Mouse (Mus musculus) mature B cell (primary cell): Measurements from ENCODE around the gene Prr3.
"Not testable (repeated sequence)": the region's sequence is repeated elsewhere in the genome, so short reads cannot be mapped to it uniquely, and the experiment has no call there.

ENCODE experiments used
- in situ Hi-C: fragments of 300-500 bp; cut with MboI; formaldehyde crosslinking; loops from 2 replicates; pipeline ENCODE4 v1.14.3; 2019

Prr3 gene

DNA sequence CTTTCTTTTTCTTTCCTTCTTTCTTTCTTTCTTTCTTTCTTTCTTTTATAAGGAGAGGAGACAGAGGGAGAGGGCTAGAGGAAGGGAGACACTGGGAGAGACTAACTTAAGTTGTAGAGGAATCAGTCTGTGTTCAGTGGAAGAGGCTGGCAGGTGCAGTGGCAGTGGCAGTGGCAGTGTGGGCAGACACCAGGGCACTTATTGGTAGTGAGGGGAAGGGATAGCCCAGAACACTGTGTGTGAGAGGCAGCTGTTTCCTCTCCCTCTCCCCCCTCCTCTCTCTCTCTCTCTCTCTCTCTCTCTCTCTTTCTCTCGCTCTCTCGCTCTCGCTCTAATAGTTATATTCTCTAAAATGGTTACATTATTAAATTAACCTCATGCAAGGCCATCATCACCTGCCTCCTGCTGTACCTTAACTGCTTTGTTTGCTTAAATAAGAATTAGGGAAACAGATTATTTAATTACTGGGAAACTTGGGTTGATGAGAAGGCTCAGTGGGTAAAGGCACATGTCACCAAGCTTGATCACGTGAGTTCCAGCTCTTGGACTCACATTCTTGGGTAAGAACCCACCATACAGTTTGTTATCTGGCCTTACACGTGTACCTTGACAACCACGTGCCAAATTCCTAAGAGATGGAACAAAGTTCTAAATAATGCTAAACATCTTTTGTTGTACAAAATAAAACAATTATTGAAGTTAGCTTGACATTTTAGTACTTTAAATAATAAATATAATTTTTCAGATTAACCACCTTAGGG, 18.7 kb upstream of the Prr3 start:
- in situ Hi-C loops, result loop anchor here (10.0 kb wide), 2 partner anchors 46 to 164 kb away; partner anchors contain the start of genes Gm6034, H2-T22 and Tubb5

DNA sequence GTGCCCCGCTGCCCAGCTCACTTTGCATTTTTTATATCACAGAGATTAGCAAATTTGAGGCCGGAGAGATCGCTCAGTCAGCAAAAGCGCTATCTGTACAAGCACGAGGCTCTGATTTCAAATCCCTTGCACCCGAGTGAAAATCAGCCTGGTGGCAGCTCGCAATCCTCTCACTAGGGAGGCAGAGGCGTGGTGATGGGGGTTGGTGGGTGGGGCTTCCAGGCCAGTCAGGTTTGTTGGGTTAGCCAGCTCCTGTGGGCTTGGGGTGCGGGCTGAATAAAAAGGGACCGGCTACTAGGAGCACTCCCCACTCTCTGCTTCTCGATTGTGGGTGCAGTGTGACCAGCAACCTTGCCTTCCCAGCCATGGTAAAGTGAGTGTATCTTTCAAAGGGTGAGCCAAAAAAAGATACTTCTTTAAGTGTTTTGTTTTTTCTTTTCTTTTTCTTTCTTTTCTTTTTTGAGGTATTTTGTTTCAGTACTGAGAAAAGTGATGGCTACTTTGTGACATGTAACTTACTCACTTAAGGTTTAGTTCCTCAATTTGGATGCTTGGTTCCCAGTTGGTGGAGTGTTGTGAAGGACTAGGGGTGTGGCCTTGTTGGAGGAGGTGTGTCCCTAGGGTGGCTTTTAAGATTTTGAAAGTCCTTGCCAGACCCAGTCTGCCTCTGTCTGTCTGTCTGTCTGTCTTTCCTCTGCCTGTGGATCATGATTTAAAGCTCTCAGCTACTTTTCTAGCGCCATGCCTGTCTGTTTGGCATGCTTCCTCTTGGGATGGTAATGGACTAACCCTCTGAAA, 17.9 kb upstream of the Prr3 start:
- in situ Hi-C loops, result loop anchor here (10.0 kb wide), 2 partner anchors 47 to 163 kb away; partner anchors contain the start of genes Gm6034, H2-T22 and Tubb5

DNA sequence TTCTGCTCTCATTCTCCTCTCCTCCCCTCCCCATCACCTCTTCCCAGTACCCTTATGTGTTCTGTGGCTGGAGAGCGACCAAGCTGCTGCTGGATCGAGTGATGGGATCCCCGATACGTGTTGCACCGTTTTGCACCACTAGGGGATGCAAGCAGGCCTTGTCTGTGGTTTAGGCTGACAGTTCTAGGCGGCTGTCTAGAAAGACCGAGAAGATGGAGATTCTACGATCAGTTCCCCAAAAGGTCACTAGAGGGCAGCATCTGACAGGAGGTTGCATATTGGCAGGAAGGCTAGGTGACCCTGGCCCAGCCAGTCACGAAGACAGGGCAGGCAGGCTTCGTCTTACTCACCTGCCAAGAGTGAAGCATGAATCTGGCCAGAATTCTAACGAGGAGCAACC, 16.9 kb upstream of the Prr3 start:
- in situ Hi-C loops, result loop anchor here (10.0 kb wide), 2 partner anchors 48 to 162 kb away; partner anchors contain the start of genes Gm6034, H2-T22 and Tubb5

DNA sequence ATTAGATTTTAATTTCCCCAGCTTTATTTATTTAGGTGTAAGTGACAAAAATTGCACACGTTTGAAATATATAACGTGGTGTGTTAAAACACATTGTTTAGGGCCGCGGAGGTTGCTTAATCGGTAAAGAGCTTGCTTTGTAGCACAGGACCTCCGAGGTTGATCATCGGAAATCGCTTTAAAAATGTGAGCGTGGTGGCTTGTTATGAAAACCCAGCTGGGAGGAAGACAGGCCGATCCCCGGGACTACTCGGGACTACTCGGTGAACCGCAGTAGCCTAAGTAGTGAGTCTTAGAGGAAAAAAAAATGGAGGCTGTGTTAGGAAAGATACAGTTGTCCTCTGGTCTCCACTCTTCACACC, 14.8 kb upstream of the Prr3 start:
- in situ Hi-C loops, result loop anchor here (10.0 kb wide), 2 partner anchors 50 to 160 kb away; partner anchors contain the start of genes Gm6034, H2-T22 and Tubb5

DNA sequence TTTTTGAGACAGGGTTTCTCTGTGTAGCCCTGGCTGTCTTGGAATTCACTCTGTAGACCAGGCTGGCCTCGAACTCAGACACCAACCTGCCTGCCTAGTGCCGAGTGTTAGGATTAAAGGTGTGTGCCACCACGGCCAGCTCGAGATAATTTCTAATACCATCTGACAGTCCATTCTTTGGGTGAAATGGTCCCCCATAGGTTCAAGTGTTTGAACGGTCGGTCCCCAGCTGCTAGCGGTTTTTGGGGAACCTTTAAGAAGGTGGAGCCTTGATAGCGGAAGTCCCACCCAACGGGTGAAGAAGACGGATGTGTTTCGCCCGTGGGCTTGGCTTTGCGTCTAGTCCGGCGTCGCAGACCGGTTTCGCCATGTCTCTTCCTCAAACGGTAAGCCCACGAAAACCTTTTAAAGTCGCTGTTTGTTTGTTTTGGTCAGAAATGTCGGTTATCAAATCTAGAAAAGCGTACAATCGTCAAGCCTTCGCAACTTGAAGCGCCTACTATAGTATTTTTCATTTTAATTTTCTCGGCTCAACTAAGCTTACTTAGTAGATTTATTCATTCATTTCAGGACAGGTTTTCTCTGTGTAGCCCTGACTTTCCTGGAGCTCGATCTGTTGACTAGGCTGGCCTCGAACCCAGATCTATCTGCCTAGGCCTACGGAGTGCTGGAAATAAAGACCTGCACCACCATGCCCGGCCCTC, 14.3 kb upstream of the Prr3 start:
- in situ Hi-C loops, result loop anchor here (10.0 kb wide), 2 partner anchors 50 to 160 kb away; partner anchors contain the start of genes Gm6034, H2-T22 and Tubb5

DNA sequence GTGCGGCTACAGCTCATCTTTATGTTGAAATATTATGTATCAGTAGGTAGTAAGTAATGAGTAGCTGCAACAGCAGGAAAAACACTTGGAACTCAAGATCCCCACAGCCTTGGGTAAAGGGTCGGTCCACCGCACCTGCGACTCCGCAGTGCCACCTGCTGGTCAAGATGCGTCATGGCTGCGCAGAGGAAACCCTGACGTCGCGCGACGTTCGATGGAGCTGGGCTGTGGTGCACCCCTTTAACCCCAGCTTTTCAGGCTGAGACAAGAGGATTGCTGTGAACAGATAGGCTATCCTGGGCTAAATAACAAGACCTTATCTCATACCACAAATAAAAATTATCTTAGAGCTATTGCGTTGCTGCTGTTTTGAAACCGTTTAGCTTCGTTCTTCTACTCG, 13.6 kb upstream of the Prr3 start:
- in situ Hi-C loops, result loop anchor here (10.0 kb wide), 2 partner anchors 51 to 159 kb away; partner anchors contain the start of genes Gm6034, H2-T22 and Tubb5

DNA sequence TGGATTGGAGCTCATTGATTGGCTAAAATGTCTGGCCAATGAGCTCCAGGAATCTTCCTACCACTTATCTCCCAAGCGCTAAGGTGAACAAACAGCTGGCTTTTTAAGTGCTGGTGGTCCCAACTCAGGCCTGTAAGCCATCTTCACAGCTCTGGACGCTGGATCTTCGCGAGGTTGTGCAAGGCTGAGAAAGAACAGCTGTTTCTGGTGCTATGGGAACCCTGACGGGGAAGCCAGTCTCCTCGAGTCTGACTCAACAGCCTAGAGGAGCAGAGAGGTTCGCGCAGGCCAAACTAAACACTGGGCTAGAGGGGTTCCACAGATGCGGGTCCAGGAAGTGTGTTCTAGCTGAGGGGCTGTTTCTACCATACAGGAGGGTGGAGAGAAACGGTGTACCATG, 11.7 kb upstream of the Prr3 start:
- in situ Hi-C loops, result loop anchor here (10.0 kb wide), 2 partner anchors 53 to 157 kb away; partner anchors contain the start of genes Gm6034, H2-T22 and Tubb5

DNA sequence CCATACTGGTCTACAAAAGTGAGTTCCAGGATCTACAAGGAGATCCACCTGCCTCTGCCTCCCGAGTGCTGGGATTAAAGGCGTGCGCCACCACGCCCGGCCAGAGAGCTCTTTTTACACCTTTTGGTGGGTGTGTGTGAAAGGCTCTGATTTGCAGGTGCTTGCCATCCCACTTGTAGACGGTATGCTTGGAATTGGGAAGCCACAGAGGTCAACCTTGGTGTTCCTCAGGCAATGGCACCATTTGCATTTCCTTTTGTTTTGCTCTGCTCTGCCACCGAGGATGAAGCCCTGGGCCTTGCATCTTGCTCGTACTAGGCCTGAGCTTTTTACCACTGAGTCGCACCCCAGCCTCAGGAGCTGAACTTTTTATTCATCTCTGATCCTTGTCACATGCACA, 1.7 kb upstream of the Prr3 start:
- in situ Hi-C loops, result no loop called here

DNA sequence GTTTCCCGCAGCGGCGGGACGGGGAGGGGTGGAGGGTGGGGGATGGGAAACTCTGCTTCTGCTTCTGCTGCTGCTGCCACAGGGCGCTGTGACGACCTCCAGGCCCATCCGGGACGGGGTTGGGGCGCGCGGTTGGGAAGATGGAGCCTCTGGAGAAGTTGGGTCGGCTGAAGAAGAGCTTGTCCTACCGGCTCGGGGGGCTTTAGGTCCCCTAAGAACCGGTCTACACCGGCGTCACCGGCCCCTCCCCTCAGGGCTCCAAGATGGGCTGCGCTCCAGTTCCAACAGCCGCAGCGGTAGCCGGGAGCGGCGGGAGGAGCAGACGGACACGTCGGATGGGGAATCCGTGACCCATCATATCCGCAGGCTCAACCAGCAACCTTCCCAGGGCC, 323 bp upstream of the Prr3 start:
- in situ Hi-C loops, result no loop called here

DNA sequence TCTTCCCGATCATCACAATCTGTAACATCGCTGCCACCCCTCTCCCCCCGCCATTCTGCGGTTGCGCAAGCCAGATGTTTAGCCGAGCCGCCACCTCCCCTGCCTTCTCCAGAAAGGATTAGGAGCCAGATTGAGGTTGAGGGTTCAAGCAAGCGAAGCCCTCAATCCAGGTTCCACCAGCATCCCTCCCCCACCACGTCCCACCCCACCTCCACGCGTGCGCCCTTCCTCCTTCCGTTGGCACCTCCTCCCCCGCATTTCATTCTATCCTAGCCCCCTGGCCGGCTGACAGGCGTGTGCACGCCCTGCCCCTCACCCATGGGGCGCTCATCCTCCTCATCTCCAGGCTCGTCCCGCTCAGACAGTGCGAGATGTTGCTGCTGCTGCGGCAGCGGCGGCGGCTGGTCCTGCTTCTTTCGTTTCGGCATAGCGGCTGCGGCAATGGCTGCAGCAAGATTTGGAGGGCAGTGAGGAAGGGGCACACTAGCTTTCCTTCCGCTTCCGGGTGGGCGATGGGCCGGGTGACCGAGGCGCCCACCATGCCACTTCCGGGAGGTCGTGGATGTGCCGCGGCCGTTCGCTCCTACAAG, 1.1 kb downstream of the Prr3 start:
- in situ Hi-C loops, result no loop called here

DNA sequence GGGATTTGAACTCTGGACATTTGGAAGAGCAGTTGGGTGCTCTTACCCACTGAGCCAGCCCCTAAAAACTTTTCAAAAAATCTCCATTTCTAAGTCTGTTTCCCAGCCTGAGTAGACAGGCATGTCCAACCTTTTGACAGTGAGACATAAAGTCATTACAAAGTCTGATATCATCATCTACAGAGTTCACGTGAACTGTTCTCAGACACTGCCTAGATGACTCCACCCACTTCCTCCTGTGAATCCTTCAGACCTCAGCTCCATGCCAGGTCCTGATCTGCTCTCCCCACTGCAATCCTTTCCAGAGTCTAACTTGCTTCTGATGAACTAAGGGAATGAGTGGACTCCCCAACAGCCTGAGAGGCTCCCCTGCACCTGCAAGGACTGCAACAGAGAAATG, 7.9 kb downstream of the Prr3 start:
- in situ Hi-C loops, result no loop called here

DNA sequence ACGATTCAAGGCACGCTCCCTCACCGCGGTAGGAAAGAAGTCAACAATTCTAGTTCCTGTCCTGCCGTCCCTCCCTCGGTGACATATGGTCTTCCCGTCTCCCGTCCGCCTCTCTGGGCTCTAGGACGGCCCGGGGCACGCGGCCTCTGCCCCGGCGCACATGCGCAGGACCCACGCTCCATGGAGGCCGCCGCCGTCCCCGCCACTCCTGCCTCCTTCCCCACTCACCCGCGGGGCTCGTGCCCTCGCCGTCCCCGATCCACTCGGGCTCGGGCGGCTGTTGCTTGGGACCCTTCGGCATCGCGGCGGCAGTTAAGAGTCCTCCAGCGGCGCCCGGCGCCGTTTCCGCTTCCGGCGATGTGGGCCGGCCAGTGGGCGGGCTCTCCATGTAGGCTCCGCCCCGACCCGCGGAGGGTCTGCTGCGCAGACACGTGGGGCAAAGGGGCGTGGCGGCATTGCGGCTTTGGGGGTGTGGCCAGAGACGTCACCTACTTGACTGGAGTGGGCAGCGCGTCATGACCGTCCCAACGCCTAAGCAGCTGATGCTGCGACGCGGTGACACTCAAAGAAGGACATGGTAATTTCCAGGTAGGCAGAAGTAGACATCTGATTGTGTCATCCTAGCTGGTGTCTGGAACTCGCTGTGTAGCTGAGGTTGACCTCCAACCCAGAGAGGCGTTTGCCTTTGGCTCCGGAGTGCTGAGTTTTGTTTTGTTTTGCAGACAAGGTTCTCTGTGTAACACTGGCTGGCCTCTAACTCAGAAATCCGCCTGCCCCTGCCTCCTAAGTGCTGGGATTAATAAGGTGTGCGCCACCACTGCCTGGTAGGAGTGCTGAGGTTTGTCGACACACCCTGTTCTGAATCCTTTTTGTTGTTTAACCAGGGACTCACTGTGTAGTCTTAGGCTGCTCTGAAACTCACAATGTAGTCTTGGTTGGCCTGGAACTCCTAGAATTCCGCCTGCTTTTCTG, 10.3 kb downstream of the Prr3 start, which contains the start of gene Abcf1:
Abcf1 (minus strand) TSS at position 344 of the 972 bp plus-strand sequence.
- in situ Hi-C loops, result no loop called here

DNA sequence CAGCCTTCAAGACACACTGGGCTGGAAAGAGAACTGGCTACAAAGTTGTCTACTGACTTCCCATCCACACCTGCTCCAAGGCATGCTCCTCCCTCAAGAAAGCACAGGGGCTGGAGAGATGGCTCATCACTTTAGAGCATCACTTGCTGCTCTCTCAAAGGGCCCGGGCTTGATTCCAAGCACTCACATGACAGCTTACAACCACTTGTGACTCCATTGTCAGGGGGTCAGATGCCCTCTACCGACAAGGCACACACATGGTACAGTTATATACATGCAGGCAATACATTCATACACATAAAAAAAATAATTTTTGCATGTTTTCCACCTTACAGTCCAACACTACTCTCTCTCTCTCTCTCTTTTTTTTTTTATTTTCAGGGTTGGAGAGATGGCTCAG, 12.4 kb downstream of the Prr3 start:
- in situ Hi-C loops, result no loop called here

DNA sequence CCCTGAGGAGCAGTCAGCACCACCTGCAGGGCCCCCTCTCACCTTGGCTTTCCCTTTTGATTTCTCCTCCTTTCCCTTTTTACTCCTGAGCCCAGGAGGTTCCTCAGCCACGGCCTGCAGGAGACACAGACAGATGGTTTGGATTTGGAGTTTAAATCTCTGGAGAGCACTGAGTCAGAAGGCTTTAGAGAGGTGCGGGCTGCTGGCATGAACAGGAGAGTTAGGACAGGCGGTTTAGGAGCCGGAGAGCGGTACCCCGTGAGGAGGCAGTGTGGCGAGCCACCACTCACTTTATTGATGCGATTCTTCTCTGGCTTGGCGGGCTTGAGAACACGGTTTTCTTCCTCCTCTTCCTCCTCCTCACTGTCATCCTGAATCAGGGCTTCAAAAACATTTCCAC, 16.8 kb downstream of the Prr3 start:
- in situ Hi-C loops, result no loop called here

DNA sequence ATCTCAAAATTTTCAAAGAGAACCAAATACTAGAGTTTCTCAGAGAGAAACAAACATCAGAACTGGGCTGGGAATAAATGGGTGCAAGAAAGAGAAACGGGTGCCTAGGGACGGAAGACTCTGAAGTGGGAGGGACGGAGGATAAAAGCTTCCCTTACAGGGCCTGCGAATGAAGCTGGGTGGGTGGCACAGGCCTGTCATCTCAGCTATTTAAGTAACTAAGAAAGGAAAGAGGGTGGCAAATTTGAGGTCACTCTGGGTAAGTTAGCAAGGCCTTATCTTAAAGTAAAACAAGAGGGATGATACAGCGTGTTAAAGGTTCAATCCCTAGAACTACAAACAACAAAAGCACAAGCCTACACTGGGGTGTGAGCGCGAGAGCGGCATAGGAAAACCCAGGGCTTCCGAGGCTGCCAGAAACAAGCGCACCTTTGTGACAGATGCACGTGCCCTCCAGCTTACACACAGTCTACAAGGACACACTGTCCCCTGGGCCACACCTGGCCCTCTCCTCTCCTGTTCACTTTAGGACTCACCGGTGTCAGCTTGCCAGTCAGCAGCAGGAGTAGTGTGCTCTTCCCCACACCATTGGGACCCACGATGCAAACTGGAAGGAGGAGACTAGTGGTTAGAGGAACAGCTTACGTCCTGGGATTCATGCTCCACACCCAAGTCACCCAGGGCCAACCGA, 21.4 kb downstream of the Prr3 start:
- in situ Hi-C loops, result no loop called here

DNA sequence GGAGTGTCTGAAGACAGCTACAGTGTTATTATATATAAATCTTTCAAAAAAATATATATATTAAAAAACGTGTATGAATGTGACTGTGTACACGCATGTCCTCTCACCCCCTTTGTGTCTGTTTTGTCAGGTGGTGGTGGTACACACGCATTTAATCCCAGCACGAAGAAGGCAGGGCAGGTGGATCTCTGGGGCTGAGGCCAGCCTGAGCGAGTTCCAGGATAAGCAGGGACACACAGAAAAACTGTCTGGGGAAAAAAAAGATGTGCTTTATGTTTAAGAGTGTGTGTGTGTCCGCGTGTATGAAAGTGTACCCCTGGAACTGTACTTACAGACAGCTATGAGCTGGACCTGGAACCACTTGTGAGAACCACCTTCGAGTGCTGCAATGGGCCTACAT, 25.4 kb downstream of the Prr3 start:
- in situ Hi-C loops, result no loop called here

DNA sequence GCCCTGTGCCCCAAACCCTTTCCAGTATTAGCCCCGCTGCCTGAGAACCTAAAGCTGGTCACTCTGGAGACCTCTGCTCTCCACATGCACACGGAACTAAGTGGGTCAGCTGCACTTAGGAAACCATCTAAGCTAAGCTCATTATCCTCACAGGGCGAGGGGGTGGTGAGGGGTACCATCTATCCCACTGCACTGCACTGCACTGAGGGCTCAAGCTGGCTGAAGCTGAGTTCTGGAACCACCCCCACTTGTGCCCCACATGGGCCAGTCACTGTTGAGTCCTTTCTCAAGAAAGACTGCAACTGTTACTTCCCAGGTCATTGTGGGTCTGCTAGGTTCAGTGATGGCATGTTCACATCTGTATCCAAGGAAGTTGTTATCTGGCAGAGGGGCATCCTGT, 27.5 kb downstream of the Prr3 start:
- in situ Hi-C loops, result not testable (repeated sequence)

DNA sequence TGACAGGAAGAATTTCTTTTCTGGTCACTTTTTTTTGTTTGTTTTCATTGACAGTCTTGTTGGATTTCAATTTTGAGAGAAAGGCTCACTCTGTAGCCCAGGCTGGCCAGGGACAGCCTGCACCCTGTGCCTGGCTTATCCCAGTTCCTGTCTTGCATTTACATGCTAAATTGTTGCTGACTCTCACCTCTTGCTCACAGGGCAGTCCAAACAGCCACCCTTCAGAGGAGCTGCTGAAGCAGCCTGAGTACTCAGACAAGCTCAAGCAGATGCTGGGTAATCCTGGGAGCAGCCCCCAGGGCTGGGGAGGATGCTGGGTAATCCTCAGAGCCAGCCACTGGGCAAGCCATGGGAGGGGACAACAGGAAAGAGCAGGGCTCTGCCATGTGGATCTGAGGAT, 29.1 kb downstream of the Prr3 start:
- in situ Hi-C loops, result not testable (repeated sequence)

DNA sequence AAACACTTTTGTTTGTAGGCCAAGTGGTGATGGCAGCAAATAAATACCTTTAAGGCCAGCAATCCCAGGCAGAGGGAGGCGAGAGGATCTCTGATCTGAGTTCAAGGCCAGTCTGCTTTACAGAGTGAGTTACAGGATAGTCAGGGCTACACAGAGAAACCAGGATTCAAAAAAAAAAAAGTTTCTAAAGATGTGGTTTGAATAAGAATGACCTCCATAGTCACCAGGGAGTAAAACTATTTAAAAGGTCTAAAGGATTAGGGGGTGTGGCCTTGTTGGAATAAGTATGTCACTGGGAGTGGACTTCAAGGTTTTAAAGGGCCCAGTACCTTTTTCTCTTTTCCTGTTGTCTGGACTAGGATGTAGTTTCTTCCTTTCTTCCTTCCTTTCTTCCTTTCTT, 40.1 kb downstream of the Prr3 start:
- in situ Hi-C loops, result no loop called here

DNA sequence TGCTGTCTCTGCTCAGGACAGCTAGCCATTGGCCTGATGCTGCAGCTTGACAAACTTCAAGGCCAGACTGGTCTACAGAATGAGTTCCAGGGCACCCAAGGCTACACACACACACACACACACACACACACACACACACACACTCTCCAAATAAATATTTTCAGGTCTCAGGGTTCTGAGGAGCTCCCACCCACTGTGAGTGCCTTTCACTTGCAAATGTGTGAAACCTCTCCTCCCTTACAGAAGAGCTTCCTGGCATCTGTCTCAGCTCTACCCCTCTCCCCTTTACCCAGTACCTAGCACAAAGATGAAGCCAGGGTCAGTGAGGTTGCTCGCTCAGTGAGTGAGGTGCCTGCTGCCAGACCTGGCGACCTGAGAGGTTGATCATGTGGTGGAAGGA, 40.9 kb downstream of the Prr3 start:
- in situ Hi-C loops, result no loop called here
